Mouse (Mus musculus) macrophage (primary cell): ENCODE data around the gene Gm9736. TPM values are rescaled to one million over a fixed set of nuclear protein-coding genes. Genes with fewer than 3 reads are reported as not detected.

ENCODE experiments used
- polyA plus RNA-seq: library from polyadenylated mRNA; stranded (reverse); fragments of 250-400 nt; gene quantifications from 3 replicates; pipeline ENCODE4 v1.2.4, GENCODE M21; 2018; ENCODE audit warnings: inconsistent platforms

The Gm9736 gene
- polyA plus RNA-seq, 1 experiment from 2014 or later: not detected

Other genes starting within 250 kb of the Gm9736 start
- 16.8 to 38.8 TPM (median 21.1 TPM) in 3 replicates for gene Fam207a, start 235.6 kb downstream of the Gm9736 start, polyA plus RNA-seq
- 418 to 531 TPM (median 505 TPM) in 3 replicates for gene Itgb2, start 221.1 kb downstream of the Gm9736 start, polyA plus RNA-seq
- gene Pttg1ip, start 169.6 kb downstream of the Gm9736 start, polyA plus RNA-seq: 99.5 to 103 TPM (median 102 TPM) in 3 replicates
- gene Sumo3, start 145.3 kb downstream of the Gm9736 start, polyA plus RNA-seq: 105 to 245 TPM (median 141 TPM) in 3 replicates
- 3.3 TPM in 1 of 3 replicates, not detected in the others for gene Gm49325, start 145.2 kb downstream of the Gm9736 start, polyA plus RNA-seq
- gene Ube2g2, start 129.1 kb downstream of the Gm9736 start, polyA plus RNA-seq: 50.6 to 63.6 TPM (median 52.1 TPM) in 3 replicates
- not detected in 3 replicates for gene Tspear, start 64.8 kb downstream of the Gm9736 start, polyA plus RNA-seq
- gene Gm19402, start 60.6 kb downstream of the Gm9736 start, polyA plus RNA-seq: not detected in 3 replicates
- gene Gm9508, start 54.1 kb downstream of the Gm9736 start, polyA plus RNA-seq: not detected in 3 replicates
- not detected in 3 replicates for gene Gm10272, start 44.7 kb downstream of the Gm9736 start, polyA plus RNA-seq
- not detected in 3 replicates for gene Gm10024, start 39.9 kb downstream of the Gm9736 start, polyA plus RNA-seq
- gene Gm10142, start 35.5 kb downstream of the Gm9736 start, polyA plus RNA-seq: not detected in 3 replicates
- not detected in 3 replicates for gene Krtap12-1, start 30.8 kb downstream of the Gm9736 start, polyA plus RNA-seq
- not detected in 3 replicates for gene Gm10100, start 24.9 kb downstream of the Gm9736 start, polyA plus RNA-seq
- not detected in 3 replicates for gene Gm18596, start 8.7 kb downstream of the Gm9736 start, polyA plus RNA-seq
- not detected in 3 replicates for gene Gm3233, start 8.3 kb upstream of the Gm9736 start, polyA plus RNA-seq
- gene Gm3238, start 20.0 kb upstream of the Gm9736 start, polyA plus RNA-seq: not detected in 3 replicates
- not detected in 3 replicates for gene Gm7138, start 25.6 kb upstream of the Gm9736 start, polyA plus RNA-seq
- gene Gm3250, start 31.2 kb upstream of the Gm9736 start, polyA plus RNA-seq: not detected in 3 replicates
- not detected in 3 replicates for gene Gm7137, start 36.8 kb upstream of the Gm9736 start, polyA plus RNA-seq
- gene Gm9639, start 43.7 kb upstream of the Gm9736 start, polyA plus RNA-seq: not detected in 3 replicates
- not detected in 3 replicates for gene Gm19668, start 47.8 kb upstream of the Gm9736 start, polyA plus RNA-seq
- gene Gm9507, start 60.5 kb upstream of the Gm9736 start, polyA plus RNA-seq: not detected in 3 replicates
- gene Gm2696, start 63.3 kb upstream of the Gm9736 start, polyA plus RNA-seq: not detected in 3 replicates
- not detected in 3 replicates for gene Krtap10-4, start 75.7 kb upstream of the Gm9736 start, polyA plus RNA-seq
- gene Krtap10-10, start 84.6 kb upstream of the Gm9736 start, polyA plus RNA-seq: not detected in 3 replicates
- gene Gm36176, start 95.4 kb upstream of the Gm9736 start, polyA plus RNA-seq: not detected in 3 replicates
- not detected in 3 replicates for gene Gm10318, start 101.5 kb upstream of the Gm9736 start, polyA plus RNA-seq
- not detected in 3 replicates for gene Gm3285, start 110.6 kb upstream of the Gm9736 start, polyA plus RNA-seq
- 0.09 TPM in 1 of 3 replicates, not detected in the others for gene Lrrc3, start 151.2 kb upstream of the Gm9736 start, polyA plus RNA-seq
- gene Trpm2, start 219.2 kb upstream of the Gm9736 start, polyA plus RNA-seq: 2.6 to 5.5 TPM (median 4.7 TPM) in 3 replicates
- gene 1810043G02Rik, start 227.2 kb upstream of the Gm9736 start, polyA plus RNA-seq: 9.8 to 15.6 TPM (median 10.6 TPM) in 3 replicates